Comparison of ENCODE assay signal across 8 mouse cellular contexts in genomic region chr8:121590203-121591177, GRCm38 (mm10). TPM values are rescaled to one million over a fixed set of nuclear protein-coding genes. Genes with fewer than 3 reads are reported as not detected.
DNase-seq lines count a peak whose midpoint lies in the region; ATAC-seq and TF ChIP-seq lines count a peak whose summit lies in the region.

TSS of gene Map1lc3b (plus strand) at chr8:121590361.

- H3K9ac ChIP-seq in heart, embryonic 11.5 days (ENCODE audit: low read depth, low read length) = peak within 1 kb of the TSS; percentile 91
- peak within 1 kb of the TSS; percentile 85 for H3K9ac ChIP-seq in kidney, embryonic 16.5 days (replicated peaks; ENCODE audit: low read length)
- peak within 1 kb of the TSS; percentile 96 for H3K9ac ChIP-seq in liver, adult 2 months (ENCODE audit: low read depth, low read length)

- peaks cover 6% of the 10 kb centered on the region; the same call in 1 of the 2 replicates for H3K36me3 ChIP-seq in heart, embryonic 11.5 days (ENCODE audit: control insufficient read depth, insufficient read depth, low read length)
- H3K36me3 ChIP-seq in kidney, embryonic 16.5 days (ENCODE audit: insufficient read depth, low read length) = peaks cover 11% of the 10 kb centered on the region
- H3K36me3 ChIP-seq in liver, adult 2 months (ENCODE audit: control insufficient read depth, insufficient read depth, low read length) = peaks cover 12% of the 10 kb centered on the region
- H3K36me3 ChIP-seq in myocyte (ENCODE audit: control insufficient read depth, insufficient read depth) = peaks cover 6% of the 10 kb centered on the region
- H3K36me3 ChIP-seq in splenic B cell, adult 2 months (ENCODE audit: control insufficient read depth, insufficient read depth, low read length, poor library complexity, severe bottlenecking) = peaks cover 6% of the 10 kb centered on the region; the same call in 1 of the 2 replicates

- H3K4me3 ChIP-seq in heart, embryonic 11.5 days (ENCODE audit: low read depth, low read length) = peak within 1 kb of the TSS; percentile 98
- peak within 1 kb of the TSS; percentile 86 for H3K4me3 ChIP-seq in kidney, embryonic 16.5 days (ENCODE audit: low read length)
- H3K4me3 ChIP-seq in liver, adult 2 months (ENCODE audit: insufficient read depth, low read depth, low read length) = peak within 1 kb of the TSS; percentile 88
- H3K4me3 ChIP-seq in myocyte = peak within 1 kb of the TSS; percentile 45

- TF ChIP-seq CTCF in liver, adult 2 months (IDR thresholded peaks at IDR 0.05; ENCODE audit: low read depth, low read length) = no peak

- peak within 1 kb of the TSS; percentile 60 for H3K27ac ChIP-seq in heart, embryonic 11.5 days (ENCODE audit: low read depth, low read length)
- peak within 1 kb of the TSS; percentile 47; the same call in 1 of the 2 replicates for H3K27ac ChIP-seq in kidney, embryonic 16.5 days (ENCODE audit: low read length)
- peak within 1 kb of the TSS; percentile 73 for H3K27ac ChIP-seq in liver, adult 2 months (replicated peaks; ENCODE audit: insufficient read depth, low read depth, low read length)

- WGBS in heart, embryonic 11.5 days (ENCODE audit: insufficient replicate concordance) = under 1% methylated on average over 94 of the region's 94 CpGs
- under 1% methylated on average over 94 of the region's 94 CpGs for WGBS in kidney, embryonic 16.5 days
- WGBS in liver, adult 2 months = under 1% methylated on average over 94 of the region's 94 CpGs

- peak; percentile 90 for TF ChIP-seq POLR2A in liver, adult 2 months (IDR thresholded peaks at IDR 0.05; ENCODE audit: extremely low read depth, insufficient read depth, low read length)
- TF ChIP-seq POLR2A in myocyte (IDR thresholded peaks at IDR 0.05; ENCODE audit: insufficient read length, low read depth) = peak; percentile 83

- H3K27me3 ChIP-seq in heart, embryonic 11.5 days (ENCODE audit: control insufficient read depth, insufficient read depth, low read length) = no peaks in the 10 kb centered on the region
- H3K27me3 ChIP-seq in kidney, embryonic 16.5 days (ENCODE audit: insufficient read depth, low read length) = no peaks in the 10 kb centered on the region
- no peaks in the 10 kb centered on the region for H3K27me3 ChIP-seq in liver, adult 2 months (ENCODE audit: control insufficient read depth, insufficient read depth, low read length)
- no peaks in the 10 kb centered on the region for H3K27me3 ChIP-seq in myocyte (ENCODE audit: control insufficient read depth, insufficient read depth, insufficient read length)
- no peaks in the 10 kb centered on the region for H3K27me3 ChIP-seq in splenic B cell, adult 2 months (ENCODE audit: control insufficient read depth, insufficient read depth, low read length, poor library complexity, severe bottlenecking)

- H3K9me3 ChIP-seq in heart, embryonic 11.5 days (replicated peaks; ENCODE audit: control insufficient read depth, low read length) = no peaks in the 10 kb centered on the region
- H3K9me3 ChIP-seq in kidney, embryonic 16.5 days (ENCODE audit: low read length) = no peaks in the 10 kb centered on the region

- H3K4me2 ChIP-seq in heart, embryonic 11.5 days = peak within 1 kb of the TSS; percentile 94
- H3K4me2 ChIP-seq in kidney, embryonic 16.5 days (replicated peaks; ENCODE audit: low read depth, low read length) = peak within 1 kb of the TSS; percentile 71
- H3K4me2 ChIP-seq in myocyte (ENCODE audit: low read depth) = peak within 1 kb of the TSS; percentile 98

- H3K79me2 ChIP-seq in liver, adult 2 months (ENCODE audit: control insufficient read depth, insufficient read depth, low read length) = peaks cover 43% of the 10 kb centered on the region
- peaks cover 35% of the 10 kb centered on the region for H3K79me2 ChIP-seq in myocyte (ENCODE audit: control insufficient read depth, insufficient read depth)

- peak; percentile 98 to 99 for DNase-seq in B cell, adult 2 months
- DNase-seq in brain, adult 2 months (ENCODE audit: low read depth, low spot score) = peak; percentile 98
- DNase-seq in liver, adult 2 months (ENCODE audit: extremely low read depth, low read depth, low spot score) = peak; percentile 68
- DNase-seq in splenic B cell, adult 2 months (ENCODE audit: low read depth, low spot score) = peak; percentile 97

- peak; percentile 45 for ATAC-seq in erythroblast, adult 5-6 weeks (replicated peaks; ENCODE audit: low FRiP score, poor library complexity, severe bottlenecking)
- ATAC-seq in heart, embryonic 11.5 days (replicated peaks; ENCODE audit: insufficient number of reproducible peaks, low FRiP score, low TSS enrichment) = peak; percentile 81
- ATAC-seq in kidney, embryonic 16.5 days (ENCODE audit: low FRiP score, low TSS enrichment) = peak; percentile 86

- peaks cover 13% of the 10 kb centered on the region for H3K4me1 ChIP-seq in heart, embryonic 11.5 days (ENCODE audit: control insufficient read depth, insufficient read depth, low read length)
- H3K4me1 ChIP-seq in kidney, embryonic 16.5 days (ENCODE audit: insufficient read depth, low read length) = peaks cover 21% of the 10 kb centered on the region
- peaks cover 14% of the 10 kb centered on the region for H3K4me1 ChIP-seq in liver, adult 2 months (ENCODE audit: control insufficient read depth, insufficient read depth, low read length)

- H3ac ChIP-seq in myocyte (ENCODE audit: control insufficient read depth, insufficient read length) = peak within 1 kb of the TSS; percentile 90

TF ChIP-seq in myocyte, 11 proteins besides CTCF, POLR2A, EP300 and RAD21:
- TF ChIP-seq USF1 (IDR thresholded peaks at IDR 0.05; ENCODE audit: low read depth) (peak; percentile 79), TCF3 (IDR thresholded peaks at IDR 0.05; ENCODE audit: insufficient read length, low read depth) (peak; percentile 30), POLR2AphosphoS2 (IDR thresholded peaks at IDR 0.05; ENCODE audit: insufficient read length, low read depth) (peak; percentile 74), MAX (IDR thresholded peaks at IDR 0.05; ENCODE audit: low read depth) (no peak), SRF (IDR thresholded peaks at IDR 0.05; ENCODE audit: control insufficient read depth, insufficient read length, low read depth) (peak; percentile 32), MYOD1 (IDR thresholded peaks at IDR 0.05; ENCODE audit: control insufficient read depth in 1 of 3, insufficient read length in 2 of 3, low read depth in 2 of 3) (peak in 2 of 3 experiments; percentile 3 to 75), E2F4 (IDR thresholded peaks at IDR 0.05; ENCODE audit: insufficient read depth) (no peak), CEBPB (IDR thresholded peaks at IDR 0.05; ENCODE audit: insufficient read depth, poor library complexity, severe bottlenecking) (no peak), TCF12 (IDR thresholded peaks at IDR 0.05; ENCODE audit: insufficient read depth, poor library complexity, severe bottlenecking) (no peak), MYOG (IDR thresholded peaks at IDR 0.05; ENCODE audit: control insufficient read depth in 1 of 3, insufficient read depth in 1 of 3, insufficient read length in 2 of 3, low read depth in 2 of 3) (peak in 2 of 3 experiments; percentile 44 to 72), REST (IDR thresholded peaks at IDR 0.05; ENCODE audit: insufficient read depth, insufficient read length) (no peak)

RNA-seq across cellular contexts. Expression of gene Map1lc3b, which starts in this region (rescaled TPM):
- 194 and 223 TPM in 2 replicates for total RNA-seq in erythroblast, adult 5-6 weeks (2015; ENCODE audit: low replicate concordance)
- total RNA-seq in erythroblast, adult 5-6 weeks (2017; ENCODE audit: low replicate concordance) = 274 and 282 TPM in 2 replicates
- polyA plus RNA-seq in heart, embryonic 11.5 days (2014; fragmentation: Nextera tagmentation; extraction: Ambion mirVana) = 186 and 199 TPM in 2 replicates
- polyA plus RNA-seq in kidney, embryonic 16.5 days (2015; fragmentation: Nextera tagmentation; extraction: Ambion mirVana) = 201 and 211 TPM in 2 replicates
- 61.9 and 79.7 TPM in 2 replicates for total RNA-seq in liver, adult 2 months (2014; rRNA removed)
- 45.9 and 48.2 TPM in 2 replicates for polyA plus RNA-seq in liver, adult 2 months (2012; rRNA removed)
- polyA plus RNA-seq in myocyte (2012; fragmentation: generic; extraction: Trizol) = 186 TPM

Comparison
In these comparisons a context has a peak if more than half of its experiments do, and no peak if none do; other contexts are left out.
1. Peak in every context shown above with its lines: DNase-seq, ATAC-seq, H3K4me3 ChIP-seq and H3K27ac ChIP-seq.
2. H3K4me3 ChIP-seq: peak in every context shown above with its lines; median percentile 98 in heart, embryonic 11.5 days; 88 in liver, adult 2 months; 86 in kidney, embryonic 16.5 days; 45 in myocyte.